Mouse (Mus musculus) heart, postnatal 10 days (tissue): ENCODE data around the gene Cx3cr1. TPM values are rescaled to one million over a fixed set of nuclear protein-coding genes. Genes with fewer than 3 reads are reported as not detected.

Source experiments
- DNase-seq, 2 experiments: peaks; one replicate each; pipeline ENCODE4 v3.0.0; 2021
- intact Hi-C: fragments of 180-260 bp; cut with DNase I; formaldehyde crosslinking; loops from one replicate; pipeline ENCODE4 v1.15.1; 2025
- total RNA-seq, 2 experiments: library from RNA; stranded (reverse); gene quantifications; 2 replicates each; pipeline ENCODE4 v1.2.3; 2021

Gene Cx3cr1
- total RNA-seq, 2 experiments from 2014 or later: 3.9 to 7.1 TPM

GRCm38 (mm10) chr9:120005936-120006335, 63.7 kb downstream of the Cx3cr1 start:
- peak in 1 of 2 experiments; percentile 23 for DNase-seq
- intact Hi-C loops: no loop called here

DNA sequence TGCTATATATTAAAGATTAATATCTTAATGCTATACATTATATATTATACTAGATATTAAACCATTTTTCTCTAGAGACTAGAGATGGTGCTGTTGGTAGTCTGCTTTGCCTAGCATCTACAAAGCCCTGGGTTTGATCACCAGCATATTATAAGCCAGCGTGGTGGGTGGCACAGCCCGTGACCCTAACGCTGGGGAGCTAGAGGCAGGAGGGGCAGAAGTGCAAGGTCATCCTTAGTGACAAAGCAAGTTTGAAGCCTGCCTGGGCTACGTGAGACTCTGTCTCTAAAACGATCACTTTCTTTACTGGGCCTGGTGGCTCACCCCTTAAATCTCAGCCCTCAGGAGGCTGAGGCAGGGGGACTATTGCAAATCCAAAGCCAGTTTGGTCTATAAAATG, 66.8 kb downstream of the Cx3cr1 start:
- no peak for DNase-seq
- intact Hi-C loops: no loop called here

DNA sequence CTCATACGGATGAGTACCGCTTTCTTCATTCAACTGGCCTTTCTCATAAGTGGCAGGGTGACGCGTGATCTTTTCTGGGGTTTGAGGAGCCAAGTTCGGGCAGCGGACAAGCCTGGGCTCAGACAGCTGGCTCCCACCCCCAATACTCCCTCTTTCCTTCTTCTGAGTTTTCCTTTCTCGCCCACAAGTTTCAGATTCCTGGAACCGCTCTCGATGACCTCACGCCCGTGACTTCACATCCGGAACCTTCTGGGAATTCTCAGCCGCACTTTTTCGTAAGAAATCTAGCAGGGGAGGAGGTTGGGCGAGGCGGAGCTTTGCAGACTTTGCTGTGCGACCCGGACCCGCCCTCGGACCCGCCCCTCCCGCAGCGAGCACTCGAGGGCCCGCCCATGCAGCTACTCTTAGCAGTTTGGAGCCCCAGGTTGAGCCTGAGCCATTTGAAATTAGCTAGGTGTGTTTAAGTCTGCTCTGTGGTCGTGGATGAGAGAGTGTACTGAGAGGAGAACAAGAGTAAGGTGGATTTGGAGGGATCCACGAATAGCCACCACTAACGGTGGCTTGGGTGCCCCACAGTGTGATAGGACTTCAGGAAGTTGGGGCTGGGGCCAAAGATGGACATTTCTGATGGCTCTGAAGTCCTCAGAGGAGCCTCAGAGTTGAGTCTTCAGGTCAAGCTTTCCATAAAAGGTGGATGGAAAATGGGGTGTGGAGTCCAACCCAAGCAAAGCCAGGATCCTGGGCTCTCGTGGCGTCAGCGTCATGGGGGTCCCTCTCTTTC, 67.5 kb downstream of the Cx3cr1 start:
- intact Hi-C loops: no loop called here
- peak; percentile 92 to 93 for DNase-seq

DNA sequence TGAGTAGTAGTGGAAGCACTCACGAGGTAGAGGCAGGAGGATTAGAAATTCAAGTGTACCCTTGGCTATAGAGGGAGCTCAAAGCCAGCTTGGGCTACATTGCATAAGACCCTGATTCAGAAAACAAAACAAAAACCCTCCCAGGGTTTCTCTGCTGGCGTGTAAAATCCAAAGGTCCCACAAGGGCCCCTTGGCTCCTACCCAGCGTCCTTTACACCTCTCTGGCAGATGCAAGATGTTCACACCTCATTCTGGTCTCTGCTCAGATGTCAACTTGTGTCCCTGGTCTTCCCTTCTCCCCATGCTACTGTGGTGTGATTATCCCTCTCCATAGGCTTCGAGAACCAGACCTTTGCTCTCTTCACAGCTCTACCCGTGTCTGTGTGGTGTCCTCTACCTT, 68.9 kb downstream of the Cx3cr1 start:
- intact Hi-C loops: no loop called here
- no peak for DNase-seq

DNA sequence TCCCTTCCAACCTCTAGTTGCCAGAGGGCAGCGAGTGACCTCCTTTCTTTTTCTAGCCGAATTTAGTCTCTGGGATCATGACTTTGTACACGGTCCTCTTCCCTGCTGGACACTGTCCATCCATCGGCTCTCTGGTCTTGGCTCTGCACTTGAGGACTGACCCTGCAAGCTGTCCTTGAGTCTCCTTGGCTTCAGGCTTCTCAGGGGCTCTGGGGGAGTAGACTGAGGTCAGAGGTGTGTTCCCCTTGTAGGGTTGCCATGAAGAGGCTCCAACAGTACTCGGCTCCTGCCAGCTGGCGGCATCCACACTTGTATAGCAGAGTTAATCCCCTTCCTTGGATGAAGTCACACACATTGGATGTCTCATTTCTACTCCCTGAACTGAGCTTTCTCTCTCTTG, 70.0 kb downstream of the Cx3cr1 start:
- DNase-seq: peak; percentile 65 to 68
- intact Hi-C loops: no loop called here

GRCm38 (mm10) chr9:119998776-119999175, 70.9 kb downstream of the Cx3cr1 start:
- DNase-seq: no peak
- intact Hi-C loops: loop anchor here (1.0 kb wide), 1 partner anchor 14 kb away; the partner anchor contains the start of gene Csrnp1

GRCm38 (mm10) chr9:119996080-119996479, 73.6 kb downstream of the Cx3cr1 start:
- intact Hi-C loops: no loop called here
- no peak for DNase-seq

GRCm38 (mm10) chr9:119994207-119994606, 75.5 kb downstream of the Cx3cr1 start:
- no peak for DNase-seq
- intact Hi-C loops: no loop called here

GRCm38 (mm10) chr9:119993092-119993844, 76.4 kb downstream of the Cx3cr1 start:
- intact Hi-C loops: no loop called here

GRCm38 (mm10) chr9:119991310-119991709, 78.4 kb downstream of the Cx3cr1 start:
- intact Hi-C loops: no loop called here

More at GRCm38 (mm10) chr9:119993092-119993844, 76.4 kb downstream of the Cx3cr1 start:
- DNase-seq: no peak

GRCm38 (mm10) chr9:119988304-119988703, 81.4 kb downstream of the Cx3cr1 start:
- intact Hi-C loops: no loop called here
- no peak for DNase-seq

More at GRCm38 (mm10) chr9:119991310-119991709, 78.4 kb downstream of the Cx3cr1 start:
- no peak for DNase-seq

DNA sequence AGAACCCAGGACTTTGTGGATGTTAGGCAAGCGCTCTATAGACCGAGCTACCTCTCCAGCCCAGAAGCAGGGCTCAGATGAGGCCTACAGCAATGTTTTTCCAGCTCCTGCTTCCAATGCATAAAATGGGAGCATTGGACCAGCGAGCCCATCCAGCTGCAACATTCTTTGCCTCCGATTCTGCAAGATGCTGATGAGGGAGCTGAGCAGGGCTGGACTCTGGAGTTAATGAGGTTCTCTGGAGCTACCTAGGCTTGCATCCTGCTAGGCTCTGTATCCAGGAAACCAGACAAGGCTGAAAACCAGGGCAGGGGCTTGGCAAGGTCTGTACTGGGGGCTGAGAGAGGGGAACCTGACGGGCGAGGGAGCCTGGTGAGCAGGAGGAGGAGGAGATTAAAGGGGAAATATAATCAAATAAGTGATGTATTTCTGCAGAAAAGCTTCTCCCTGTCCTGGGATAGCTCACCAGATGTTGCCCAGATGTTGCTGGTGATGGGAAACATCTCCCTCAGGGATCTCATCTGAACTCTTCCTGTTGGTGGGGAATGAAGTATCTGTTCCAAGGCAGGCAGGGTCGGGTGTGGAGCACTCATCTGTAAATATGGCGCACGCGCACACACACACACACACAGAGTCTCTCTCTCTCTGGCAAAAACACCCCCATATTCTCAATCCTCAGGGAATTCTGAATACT, 83.7 kb downstream of the Cx3cr1 start:
- no peak for DNase-seq
- intact Hi-C loops: no loop called here

- DNase-seq: peak in 1 of 2 experiments; percentile 49
- intact Hi-C loops: loop anchor here (1.0 kb wide), 1 partner anchor 14 kb away; no protein-coding TSS in a partner anchor
Observed at GRCm38 (mm10) chr9:119984536-119985011, 85.1 kb downstream of the Cx3cr1 start, which contains the start of gene Csrnp1. Gene Csrnp1, minus strand, starts transcription at chr9:119984658.

- intact Hi-C loops: loop anchor here (1.0 kb wide), 2 partner anchors 14 to 27 kb away; no protein-coding TSS in a partner anchor
- DNase-seq: peak; percentile 91 to 94
Observed at GRCm38 (mm10) chr9:119983585-119984535, 85.8 kb downstream of the Cx3cr1 start.

DNA sequence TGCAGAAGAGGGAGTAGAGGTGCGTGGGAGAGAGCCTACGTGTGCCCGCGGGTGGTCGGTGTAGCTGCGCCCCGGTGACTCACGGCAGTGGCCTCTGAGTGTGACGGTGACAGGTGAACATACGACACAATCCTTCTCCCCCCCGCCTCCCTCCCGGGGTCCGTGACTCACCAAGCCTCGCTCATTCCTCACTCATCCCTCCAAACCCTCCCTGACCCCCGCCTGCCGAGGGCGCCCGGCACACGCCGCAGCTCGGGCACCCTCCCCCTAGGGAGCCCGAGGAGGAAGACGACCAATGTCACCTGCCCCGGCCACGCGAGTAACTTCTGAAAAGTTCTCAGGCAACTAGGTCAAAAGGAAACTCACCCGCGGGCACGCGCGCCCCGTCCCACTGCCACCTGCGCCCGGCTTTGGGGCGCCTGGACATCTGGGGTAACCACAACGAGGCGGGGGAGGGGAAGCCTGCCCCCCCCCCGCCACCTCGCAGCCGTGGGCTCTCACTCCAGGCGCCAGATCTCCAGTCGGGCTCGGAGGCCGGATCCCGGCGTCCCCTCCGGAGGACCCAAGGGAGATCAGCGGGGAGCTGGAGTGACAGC, 86.6 kb downstream of the Cx3cr1 start:
- peak; percentile 66 to 67 for DNase-seq

GRCm38 (mm10) chr9:119982241-119982811, 87.4 kb downstream of the Cx3cr1 start:
- peak; percentile 77 to 80 for DNase-seq
- intact Hi-C loops: no loop called here

More for the DNA sequence above, 86.6 kb downstream of the Cx3cr1 start:
- intact Hi-C loops: loop anchor here (1.0 kb wide), 1 partner anchor 28 kb away; no protein-coding TSS in a partner anchor

DNA sequence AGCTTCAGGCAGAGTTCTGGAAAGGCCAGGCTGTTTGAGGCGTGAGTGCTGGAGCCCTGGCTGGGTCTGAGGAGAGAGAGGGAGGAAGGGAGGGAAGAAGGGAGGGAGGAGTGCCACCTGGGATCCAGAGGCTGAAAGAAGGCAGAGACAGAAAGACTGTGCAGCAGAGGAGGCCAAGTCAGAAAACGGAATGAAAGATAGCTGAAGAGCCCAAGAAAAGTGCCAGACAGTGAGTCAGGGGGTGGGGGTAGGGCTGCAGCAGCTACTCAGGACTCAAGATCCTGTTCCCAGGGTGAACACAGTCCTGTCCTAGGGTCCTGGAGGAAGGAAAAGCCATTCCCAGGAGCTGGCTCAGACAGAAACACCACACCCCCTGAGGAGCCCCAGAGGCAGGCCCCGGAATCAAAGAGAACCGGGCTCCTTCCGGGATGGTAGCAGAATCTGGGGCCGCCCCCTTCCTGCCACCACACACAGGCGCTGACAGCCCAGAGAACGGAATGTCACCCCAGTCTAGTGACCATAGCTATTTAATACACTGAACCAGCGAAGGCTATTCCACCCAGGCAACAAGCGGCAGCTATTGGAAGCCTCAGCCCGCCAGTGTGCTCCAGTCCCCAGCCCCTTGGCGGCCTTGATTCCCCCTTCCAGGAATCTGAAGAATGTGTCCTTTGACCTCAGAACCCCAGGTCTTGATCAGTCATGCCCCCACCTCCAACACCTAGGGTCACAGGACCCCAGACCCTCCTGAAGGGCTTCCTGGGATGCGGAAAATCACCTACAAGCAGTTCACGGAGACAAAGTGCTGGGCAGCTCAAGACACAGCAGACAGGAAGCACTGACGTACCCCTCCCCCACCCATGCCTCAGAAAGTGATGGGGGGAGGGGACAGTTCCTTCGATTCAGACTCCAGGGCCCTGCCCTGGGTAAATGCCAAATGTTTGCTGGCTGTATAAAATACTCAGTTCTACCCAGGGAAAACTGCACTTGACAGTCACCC, 88.2 kb downstream of the Cx3cr1 start:
- intact Hi-C loops: loop anchor here (2.0 kb wide), 1 partner anchor 17 kb away; no protein-coding TSS in a partner anchor
- DNase-seq: peak; percentile 89 to 90
